Mouse (Mus musculus): ENCODE measurements around the gene Strc.

DNA sequence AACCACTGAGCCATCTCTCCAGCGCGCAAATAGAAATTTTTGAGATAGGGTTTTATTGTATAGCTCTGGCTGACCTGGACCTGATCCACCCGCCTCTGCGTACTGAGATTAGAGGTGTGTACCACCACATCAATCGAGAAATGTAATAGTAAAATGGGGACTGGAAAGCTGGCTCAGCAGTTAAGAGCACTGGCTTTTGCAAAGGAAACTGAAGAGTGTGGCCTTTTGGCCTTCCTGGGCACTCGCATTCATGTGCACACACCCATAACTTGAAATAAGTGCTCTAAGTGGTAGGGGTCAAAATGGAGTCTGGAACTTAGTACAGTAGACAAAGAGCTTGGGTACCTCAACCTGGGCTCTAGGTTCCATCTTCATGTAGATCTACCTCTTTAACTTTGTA lies 29.4 kb upstream of the Strc start:
- TF ChIP-seq GATA1 (IDR thresholded peaks at IDR 0.05; ENCODE audit: borderline replicate concordance, low read length) (no peak), FLI1 (IDR thresholded peaks at IDR 0.05; ENCODE audit: low read length) (no peak)
